Mouse (Mus musculus) kidney, adult 9 months (tissue): ENCODE measurements around the gene Ptpn4.

ENCODE experiments used
- DNase-seq: peaks from one replicate; pipeline ENCODE4 v3.0.0; 2022

The Ptpn4 gene

GRCm38 (mm10) chr1:119804586-119804985 lies 32.8 kb downstream of the Ptpn4 start:
- DNase-seq, result no peak

GRCm38 (mm10) chr1:119795174-119795573 lies 42.2 kb downstream of the Ptpn4 start:
- no peak for DNase-seq

DNA sequence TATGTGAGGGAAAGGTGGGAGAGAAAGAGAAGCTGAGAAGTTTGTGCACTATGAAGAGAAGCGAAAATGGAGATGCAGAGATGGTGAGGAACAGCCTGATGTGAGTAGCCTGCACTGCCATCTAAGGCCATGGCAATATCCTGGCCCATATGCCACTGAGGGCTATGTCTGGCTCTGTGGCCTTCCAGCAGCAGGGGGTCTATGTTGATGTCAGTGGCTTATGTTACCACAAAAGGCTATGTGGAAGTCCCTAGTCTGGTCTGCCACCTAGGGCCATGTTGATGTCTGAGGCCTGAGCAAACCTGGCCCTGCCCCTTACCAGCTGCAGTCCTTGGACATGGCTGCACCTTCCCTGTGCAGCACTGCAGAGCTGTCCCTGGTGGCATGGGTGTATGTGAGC lies 43.1 kb downstream of the Ptpn4 start:
- no peak for DNase-seq

GRCm38 (mm10) chr1:119790616-119791015 lies 46.8 kb downstream of the Ptpn4 start:
- DNase-seq, result no peak

- DNase-seq, result no peak
These were observed 61.5 kb downstream of the Ptpn4 start for GRCm38 (mm10) chr1:119775915-119776314.

GRCm38 (mm10) chr1:119735692-119736091 lies 101.7 kb downstream of the Ptpn4 start:
- no peak for DNase-seq

GRCm38 (mm10) chr1:119734801-119735200 lies 102.6 kb downstream of the Ptpn4 start:
- DNase-seq, result no peak

GRCm38 (mm10) chr1:119731166-119731565 lies 106.2 kb downstream of the Ptpn4 start:
- DNase-seq, result peak; percentile 69

GRCm38 (mm10) chr1:119713017-119713416 lies 124.4 kb downstream of the Ptpn4 start:
- DNase-seq, result no peak

- DNase-seq, result no peak
These were observed 130.8 kb downstream of the Ptpn4 start for GRCm38 (mm10) chr1:119706471-119707217.

DNA sequence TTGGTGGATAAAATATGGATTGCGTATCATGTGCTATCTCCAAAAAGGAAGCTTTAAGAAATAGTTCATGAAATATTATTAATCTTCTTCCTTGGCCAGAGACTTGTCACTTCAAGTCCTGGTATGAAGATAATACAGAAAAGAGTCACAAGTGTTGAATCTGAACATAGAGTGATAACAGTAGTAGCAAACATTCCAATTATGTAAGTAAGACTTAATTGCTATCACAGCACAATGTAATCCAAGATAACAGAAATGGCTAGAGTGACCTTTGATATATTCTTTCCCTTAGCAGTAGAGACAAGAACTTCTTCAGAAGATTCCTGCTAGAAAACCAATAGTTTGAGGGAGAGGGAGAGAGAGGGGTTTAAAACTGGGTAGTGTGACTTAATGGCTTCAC lies 140.6 kb downstream of the Ptpn4 start:
- DNase-seq, result no peak

DNA sequence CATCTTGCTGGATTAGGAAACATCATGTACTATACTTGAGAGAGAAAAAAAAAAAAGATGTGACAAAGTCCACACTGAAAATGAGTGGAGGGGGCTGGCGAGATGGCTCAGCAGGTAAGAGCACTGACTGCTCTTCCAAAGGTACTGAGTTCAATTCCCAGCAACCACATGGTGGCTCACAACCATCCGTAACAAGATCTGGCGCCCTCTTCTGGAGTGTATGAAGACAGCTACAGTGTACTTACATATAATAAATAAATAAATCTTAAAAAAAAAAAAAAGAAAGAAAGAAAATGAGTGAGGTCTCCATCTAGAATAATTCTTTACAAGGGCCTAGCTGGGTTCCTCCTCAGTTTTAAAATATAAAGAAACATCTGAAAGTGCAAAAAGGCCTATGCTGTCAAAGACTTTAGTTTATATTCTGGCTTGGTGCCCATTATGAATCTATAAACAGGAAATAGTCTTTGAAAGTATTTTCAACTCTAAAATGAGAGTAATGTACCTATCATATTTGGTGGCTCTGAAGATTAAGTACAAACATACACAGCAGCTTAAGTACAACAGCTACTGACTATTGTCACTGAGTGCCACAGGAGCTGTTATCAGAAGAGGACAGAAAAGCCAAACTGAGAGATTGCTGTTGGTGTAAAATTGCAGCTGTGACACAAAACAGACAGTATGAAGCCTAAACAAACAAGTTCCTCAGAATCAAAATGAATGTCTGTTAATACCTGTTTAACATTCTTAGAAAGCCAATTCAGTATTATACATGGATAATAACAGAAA lies 151.4 kb downstream of the Ptpn4 start:
- no peak for DNase-seq

DNA sequence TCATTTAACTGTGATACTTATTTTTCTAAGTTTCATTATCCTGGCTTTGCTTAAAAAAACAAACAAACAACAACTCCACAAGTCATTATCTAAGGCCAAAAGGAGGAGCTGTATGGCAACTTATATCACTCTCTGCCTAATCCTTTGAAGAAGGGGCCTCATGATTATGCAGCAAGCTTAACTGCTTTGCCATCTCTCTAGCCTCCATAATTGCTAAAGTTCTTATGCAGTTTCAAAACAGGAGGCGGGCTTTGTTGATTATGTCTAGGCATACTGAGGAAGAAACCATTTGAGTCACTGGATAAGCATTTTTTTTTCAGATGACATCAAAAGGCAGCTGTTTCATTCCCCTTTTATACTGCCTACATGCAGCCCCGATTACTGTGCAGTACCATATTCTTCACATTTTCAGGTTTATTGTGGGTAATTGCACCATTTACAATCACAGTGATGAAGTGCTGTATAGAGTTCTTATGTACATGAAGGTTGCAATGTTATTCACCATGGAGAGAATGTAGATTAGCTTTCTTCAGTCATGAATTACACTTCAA lies 155.7 kb downstream of the Ptpn4 start:
- no peak for DNase-seq

DNA sequence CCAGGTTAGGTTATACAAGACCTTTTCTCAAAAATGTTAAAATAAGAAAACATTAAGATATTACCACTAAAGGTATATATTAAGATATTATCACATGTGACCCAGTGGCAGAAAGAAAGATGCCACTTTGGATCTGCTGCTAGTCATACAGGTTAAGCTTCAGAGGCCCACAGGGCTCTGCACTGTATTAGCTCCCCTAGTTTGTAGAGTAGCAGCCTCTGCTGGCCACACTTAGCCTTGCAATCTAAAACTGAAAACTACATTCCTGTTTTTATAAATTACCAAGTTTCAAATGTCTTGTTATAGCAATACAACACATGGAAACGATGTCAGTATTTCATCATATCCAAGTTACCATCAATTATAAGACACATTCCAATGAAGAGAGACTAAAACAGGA lies 162.4 kb downstream of the Ptpn4 start:
- peak; percentile 63 for DNase-seq

- no peak for DNase-seq
These were observed 170.5 kb downstream of the Ptpn4 start for GRCm38 (mm10) chr1:119666904-119667303.

GRCm38 (mm10) chr1:119654307-119654706 lies 183.1 kb downstream of the Ptpn4 start:
- DNase-seq, result no peak

GRCm38 (mm10) chr1:119650386-119650785 lies 187.0 kb downstream of the Ptpn4 start:
- no peak for DNase-seq

DNA sequence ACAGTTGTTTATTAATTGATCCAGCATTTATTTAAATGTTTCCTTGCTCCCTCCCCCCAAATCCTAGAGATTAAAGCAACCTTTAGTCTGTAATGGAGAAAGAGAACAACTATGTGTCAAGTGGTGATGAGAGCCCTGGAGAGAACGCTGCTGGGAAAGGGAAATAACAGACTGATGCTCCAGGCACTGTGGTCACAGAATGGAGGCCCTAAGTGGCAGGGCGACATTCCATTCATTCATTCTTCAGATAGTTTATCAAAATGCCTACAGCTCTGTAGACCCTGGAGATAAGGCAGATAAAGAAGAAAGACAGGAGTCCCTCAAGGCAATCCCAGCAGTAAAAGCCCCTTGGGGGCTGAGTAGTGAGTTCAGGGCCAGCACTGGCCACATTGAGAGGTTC lies 187.8 kb downstream of the Ptpn4 start:
- DNase-seq, result no peak

- DNase-seq, result peak; percentile 93
These were observed 189.0 kb downstream of the Ptpn4 start, which contains the start of gene Epb41l5 for GRCm38 (mm10) chr1:119648205-119649111. Gene Epb41l5 (minus strand): TSS chr1:119649000.

DNA sequence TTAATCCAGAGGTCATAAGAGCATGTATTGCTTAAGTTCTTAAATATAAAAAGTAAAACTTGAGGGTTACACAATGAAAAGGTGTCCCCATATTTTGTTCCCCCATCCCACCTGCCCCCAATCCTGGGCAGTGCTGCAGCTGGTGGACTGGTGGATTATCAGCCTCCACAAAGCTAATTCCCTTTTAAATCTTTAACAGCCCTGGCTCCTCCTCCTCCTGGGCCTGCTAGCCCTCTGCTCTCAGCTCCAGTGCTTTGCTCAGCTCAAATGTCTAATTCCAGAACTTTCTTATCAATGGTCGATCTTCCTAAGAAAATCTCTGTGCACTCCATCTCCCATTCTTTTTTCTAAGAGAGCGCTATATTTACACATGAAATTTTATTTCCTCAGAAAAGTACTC lies 191.1 kb downstream of the Ptpn4 start:
- DNase-seq, result peak; percentile 68

DNA sequence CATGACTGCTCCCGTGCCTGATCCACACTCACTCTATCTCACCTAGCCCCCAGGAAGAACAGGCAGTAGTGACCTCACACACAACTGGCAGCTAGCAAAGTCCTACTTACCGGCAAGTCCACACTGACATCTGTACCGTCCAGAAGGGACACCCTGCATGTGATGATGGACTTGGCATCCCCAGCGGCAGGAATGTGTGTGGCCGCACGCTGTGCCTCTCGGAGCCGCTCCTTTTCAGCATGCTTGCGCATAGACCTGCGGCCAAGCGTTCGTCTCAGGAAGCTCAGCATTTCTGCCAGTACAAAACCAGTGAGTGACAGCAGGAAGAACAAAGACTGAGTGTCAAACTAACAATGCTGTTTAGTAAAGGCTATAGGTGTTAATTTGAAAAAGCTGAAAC lies 195.0 kb downstream of the Ptpn4 start:
- peak; percentile 80 for DNase-seq

DNA sequence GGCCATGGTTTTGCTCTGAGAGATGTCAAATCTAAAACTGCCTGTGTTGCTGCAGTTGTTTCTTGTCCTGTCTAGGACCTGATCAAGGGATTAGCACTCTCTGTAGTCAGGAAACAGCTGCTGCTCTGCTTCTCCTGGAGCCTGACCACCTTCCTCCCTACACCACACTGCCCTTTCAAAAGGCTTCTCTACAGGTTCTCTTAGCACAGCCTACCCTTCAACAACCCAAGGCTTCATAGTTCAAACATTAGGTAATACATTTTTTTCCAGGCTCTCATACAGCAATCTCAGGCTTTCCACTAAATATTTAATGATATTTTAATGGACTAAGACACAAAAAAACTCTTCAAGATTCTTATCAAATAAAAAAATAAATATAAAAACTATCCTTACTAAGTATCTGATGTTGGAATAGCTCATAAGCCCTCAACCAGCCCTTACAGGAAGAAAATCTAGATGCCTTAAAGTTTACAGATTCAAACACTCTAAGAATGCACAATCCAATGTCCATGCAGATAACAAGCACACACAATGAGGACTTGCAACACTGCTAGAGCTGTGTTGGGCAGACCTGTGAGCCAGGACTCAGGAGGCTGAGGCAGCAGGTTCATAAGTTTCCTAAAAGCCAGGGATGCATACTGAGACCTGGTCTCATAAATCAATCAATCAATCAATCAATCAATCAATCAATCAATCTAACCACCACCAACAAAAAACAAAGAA lies 196.2 kb downstream of the Ptpn4 start:
- DNase-seq, result no peak
